ENCODE assay signal across 16 mouse cellular contexts in genomic region chr9:57773754-57774153, GRCm38 (mm10). TPM values are rescaled to one million over a fixed set of nuclear protein-coding genes. Genes with fewer than 3 reads are reported as not detected.
DNase-seq lines count a peak whose midpoint lies in the region; ATAC-seq and TF ChIP-seq lines count a peak whose summit lies in the region.
"Had no signal": no experiment of that assay in that cellular context is flagged by ENCODE, and none has a peak within 500 bp of the region (broad histone marks: within the 10 kb centered on the region; RNA-seq: fewer than 3 reads in every experiment).

No protein-coding gene starts in this region.

- TF ChIP-seq CTCF in liver, postnatal 0 days (IDR thresholded peaks at IDR 0.05; ENCODE audit: low read depth) = no peak

- H3K4me3 ChIP-seq in heart, embryonic 11.5 days (ENCODE audit: low read depth, low read length) = no peak overlapping the region
- H3K4me3 ChIP-seq in midbrain, embryonic 10.5 days = no peak overlapping the region
- no peak overlapping the region for H3K4me3 ChIP-seq in midbrain, embryonic 16.5 days (ENCODE audit: low read depth, low read length)
- H3K4me3 ChIP-seq in liver, embryonic 11.5 days (ENCODE audit: low read depth, low read length) = no peak overlapping the region
- no peak overlapping the region for H3K4me3 ChIP-seq in liver, postnatal 0 days (ENCODE audit: low read depth, low read length)
- H3K4me3 ChIP-seq in kidney, embryonic 16.5 days (ENCODE audit: low read length) = no peak overlapping the region
- H3K4me3 ChIP-seq: forebrain, embryonic 15.5 days had no signal

- no peak overlapping the region for H3K4me2 ChIP-seq in heart, embryonic 11.5 days
- H3K4me2 ChIP-seq in midbrain, embryonic 16.5 days (ENCODE audit: low read length) = no peak overlapping the region
- H3K4me2 ChIP-seq in liver, embryonic 11.5 days = peak overlapping the region; percentile 8; the same call in 1 of the 2 replicates
- no peak overlapping the region for H3K4me2 ChIP-seq in liver, postnatal 0 days (ENCODE audit: low read depth, low read length)
- no peak overlapping the region for H3K4me2 ChIP-seq in kidney, embryonic 16.5 days (replicated peaks; ENCODE audit: low read depth, low read length)
- H3K4me2 ChIP-seq: forebrain, embryonic 15.5 days; midbrain, embryonic 11.5 days had no signal

- H3K36me3 ChIP-seq in heart, embryonic 11.5 days (ENCODE audit: control insufficient read depth, insufficient read depth, low read length) = no peaks in the 10 kb centered on the region
- H3K36me3 ChIP-seq in midbrain, embryonic 10.5 days = peaks cover 5% of the 10 kb centered on the region; the same call in 1 of the 2 replicates
- no peaks in the 10 kb centered on the region for H3K36me3 ChIP-seq in midbrain, embryonic 16.5 days (ENCODE audit: control insufficient read depth, insufficient read depth, low read length)
- H3K36me3 ChIP-seq in liver, embryonic 11.5 days (ENCODE audit: control insufficient read depth, insufficient read depth, low read length) = no peaks in the 10 kb centered on the region
- H3K36me3 ChIP-seq in liver, postnatal 0 days (replicated peaks; ENCODE audit: insufficient read depth, low read length) = no peaks in the 10 kb centered on the region
- H3K36me3 ChIP-seq in kidney, embryonic 16.5 days (ENCODE audit: insufficient read depth, low read length) = no peaks in the 10 kb centered on the region
- H3K36me3 ChIP-seq: forebrain, embryonic 15.5 days had no signal

- no peaks in the 10 kb centered on the region for H3K27me3 ChIP-seq in heart, embryonic 11.5 days (ENCODE audit: control insufficient read depth, insufficient read depth, low read length)
- no peaks in the 10 kb centered on the region for H3K27me3 ChIP-seq in midbrain, embryonic 10.5 days (ENCODE audit: low read depth, poor library complexity, severe bottlenecking)
- H3K27me3 ChIP-seq in midbrain, embryonic 16.5 days (ENCODE audit: control insufficient read depth, insufficient read depth, low read depth, low read length) = no peaks in the 10 kb centered on the region
- H3K27me3 ChIP-seq in liver, embryonic 11.5 days (replicated peaks; ENCODE audit: control insufficient read depth, insufficient read depth, low read length) = no peaks in the 10 kb centered on the region
- H3K27me3 ChIP-seq in liver, postnatal 0 days (ENCODE audit: insufficient read depth, low read length) = no peaks in the 10 kb centered on the region
- H3K27me3 ChIP-seq in kidney, embryonic 16.5 days (ENCODE audit: insufficient read depth, low read length) = no peaks in the 10 kb centered on the region
- H3K27me3 ChIP-seq: forebrain, embryonic 15.5 days had no signal

- H3K9ac ChIP-seq in heart, embryonic 11.5 days (ENCODE audit: low read depth, low read length) = no peak overlapping the region; the same call in 1 of the 2 replicates
- no peak overlapping the region for H3K9ac ChIP-seq in midbrain, embryonic 16.5 days (ENCODE audit: low read depth, low read length)
- peak overlapping the region; percentile 4; the same call in 1 of the 2 replicates for H3K9ac ChIP-seq in liver, embryonic 11.5 days (ENCODE audit: low read depth, low read length)
- no peak overlapping the region for H3K9ac ChIP-seq in liver, postnatal 0 days (replicated peaks)
- H3K9ac ChIP-seq in kidney, embryonic 16.5 days (replicated peaks; ENCODE audit: low read length) = no peak overlapping the region
- H3K9ac ChIP-seq: forebrain, embryonic 15.5 days had no signal

- 46% methylated on average over 3 of the region's 3 CpGs for WGBS in heart, embryonic 11.5 days (ENCODE audit: insufficient replicate concordance)
- WGBS in midbrain, embryonic 10.5 days = 71% methylated on average over 3 of the region's 3 CpGs
- 85% methylated on average over 3 of the region's 3 CpGs for WGBS in midbrain, embryonic 16.5 days
- 53% methylated on average over 3 of the region's 3 CpGs for WGBS in liver, embryonic 11.5 days
- 61% methylated on average over 3 of the region's 3 CpGs for WGBS in liver, postnatal 0 days (ENCODE audit: insufficient replicate concordance)
- 71% methylated on average over 3 of the region's 3 CpGs for WGBS in kidney, embryonic 16.5 days

- no peak for DNase-seq in heart, postnatal 10 days
- no peak for DNase-seq in midbrain, embryonic 10.5 days (ENCODE audit: low spot score)
- DNase-seq in liver, embryonic 11.5 days (ENCODE audit: low spot score) = no peak
- DNase-seq in liver, postnatal 0 days = no peak
- DNase-seq: adrenal gland, adult 8-10 months; cerebellum, adult 9-10 months; gastrocnemius, postnatal 36 days; kidney, adult 11 months; kidney, postnatal 14 days; left cerebral cortex, postnatal 4 days; right cerebral cortex, postnatal 4 days had no signal

- intact Hi-C loops in heart, postnatal 10 days (cut with DNase I) = no loop called here

- peak overlapping the region; percentile 68 for H3K27ac ChIP-seq in heart, embryonic 11.5 days (ENCODE audit: low read depth, low read length)
- H3K27ac ChIP-seq in midbrain, embryonic 10.5 days (replicated peaks) = 0 out of 2 replicates have a peak overlapping the region, but pooled peaks have one; percentile 67
- no peak overlapping the region for H3K27ac ChIP-seq in midbrain, embryonic 16.5 days (ENCODE audit: low read length)
- H3K27ac ChIP-seq in liver, embryonic 11.5 days (ENCODE audit: low read depth, low read length) = peak overlapping the region; percentile 72
- H3K27ac ChIP-seq in liver, postnatal 0 days (ENCODE audit: low read depth) = peak overlapping the region; percentile 50
- no peak overlapping the region for H3K27ac ChIP-seq in kidney, embryonic 16.5 days (ENCODE audit: low read length)
- H3K27ac ChIP-seq: forebrain, embryonic 15.5 days had no signal

- no peaks in the 10 kb centered on the region for H3K9me3 ChIP-seq in heart, embryonic 11.5 days (replicated peaks; ENCODE audit: control insufficient read depth, low read length)
- no peaks in the 10 kb centered on the region for H3K9me3 ChIP-seq in midbrain, embryonic 10.5 days (replicated peaks)
- H3K9me3 ChIP-seq in midbrain, embryonic 16.5 days (replicated peaks; ENCODE audit: control insufficient read depth, low read length, poor library complexity, severe bottlenecking) = no peaks in the 10 kb centered on the region
- no peaks in the 10 kb centered on the region for H3K9me3 ChIP-seq in liver, embryonic 11.5 days (ENCODE audit: control insufficient read depth, low read length)
- H3K9me3 ChIP-seq in liver, postnatal 0 days (ENCODE audit: low read length) = no peaks in the 10 kb centered on the region
- no peaks in the 10 kb centered on the region for H3K9me3 ChIP-seq in kidney, embryonic 16.5 days (ENCODE audit: low read length)
- H3K9me3 ChIP-seq: forebrain, embryonic 15.5 days had no signal

- ATAC-seq in heart, embryonic 11.5 days (replicated peaks; ENCODE audit: insufficient number of reproducible peaks, low FRiP score, low TSS enrichment) = peak; percentile 36; the same call in 1 of the 2 replicates
- no peak for ATAC-seq in midbrain, embryonic 16.5 days
- ATAC-seq in liver, embryonic 11.5 days (replicated peaks; ENCODE audit: low FRiP score) = no peak
- no peak for ATAC-seq in liver, postnatal 0 days
- no peak for ATAC-seq in kidney, embryonic 16.5 days (ENCODE audit: low FRiP score, low TSS enrichment)
- ATAC-seq: forebrain, embryonic 15.5 days had no signal

- TF ChIP-seq EP300 in liver, postnatal 0 days (IDR thresholded peaks at IDR 0.05; ENCODE audit: low read depth) = 0 out of 2 replicates have a peak, but pooled peaks have one; percentile 27

- H3K4me1 ChIP-seq in heart, embryonic 11.5 days (ENCODE audit: control insufficient read depth, insufficient read depth, low read length) = peaks cover 35% of the 10 kb centered on the region
- peaks cover 15% of the 10 kb centered on the region for H3K4me1 ChIP-seq in midbrain, embryonic 10.5 days
- H3K4me1 ChIP-seq in midbrain, embryonic 16.5 days (ENCODE audit: control insufficient read depth, insufficient read depth, low read length) = no peaks in the 10 kb centered on the region
- peaks cover 44% of the 10 kb centered on the region for H3K4me1 ChIP-seq in liver, embryonic 11.5 days (replicated peaks; ENCODE audit: control insufficient read depth, insufficient read depth, low read length)
- H3K4me1 ChIP-seq in liver, postnatal 0 days (ENCODE audit: insufficient read depth) = peaks cover 36% of the 10 kb centered on the region
- H3K4me1 ChIP-seq in kidney, embryonic 16.5 days (ENCODE audit: insufficient read depth, low read length) = no peaks in the 10 kb centered on the region
- H3K4me1 ChIP-seq: forebrain, embryonic 15.5 days had no signal

RNA-seq across cellular contexts. Expression of gene Clk3, which starts 8.1 kb away (rescaled TPM):
- polyA plus RNA-seq in heart, embryonic 11.5 days (2014; fragmentation: Nextera tagmentation; extraction: Ambion mirVana) = 64.2 and 73.5 TPM in 2 replicates
- 10 to 100 TPM; 35.2 to 37.9 TPM for total RNA-seq in heart, postnatal 10 days (2021)
- polyA plus RNA-seq in midbrain, embryonic 10.5 days (2016; fragmentation: Nextera tagmentation; extraction: Ambion mirVana) = 100 and 106 TPM in 2 replicates
- polyA plus RNA-seq in midbrain, embryonic 16.5 days (2015; fragmentation: Nextera tagmentation; extraction: Ambion mirVana) = 58.8 and 62.9 TPM in 2 replicates
- polyA plus RNA-seq in liver, embryonic 11.5 days (2014; fragmentation: Nextera tagmentation; extraction: Ambion mirVana) = 85.0 and 85.1 TPM in 2 replicates
- 40.2 and 40.4 TPM in 2 replicates for polyA plus RNA-seq in liver, postnatal 0 days (2015; fragmentation: Nextera tagmentation; extraction: Ambion mirVana)
- 82.0 and 90.0 TPM in 2 replicates for polyA plus RNA-seq in kidney, embryonic 16.5 days (2015; fragmentation: Nextera tagmentation; extraction: Ambion mirVana)

Comparison
In these comparisons a context has a peak if more than half of its experiments do, and no peak if none do; other contexts are left out.
1. H3K27ac ChIP-seq: peak in heart, embryonic 11.5 days (single experiment), midbrain, embryonic 10.5 days (single experiment), liver, embryonic 11.5 days (single experiment) and liver, postnatal 0 days (single experiment); none in midbrain, embryonic 16.5 days (single experiment) and kidney, embryonic 16.5 days (single experiment).